Mouse (Mus musculus) embryo, embryonic 11 days (tissue): ENCODE results near the gene Olfr1418.

Experiments
- DNase-seq: peaks from one replicate; pipeline ENCODE4 v3.0.0-alpha.2; 2015

Olfr1418 gene

GRCm38 (mm10) chr19:11810003-11810758 lies 50.7 kb downstream of the Olfr1418 start:
- no peak for DNase-seq

GRCm38 (mm10) chr19:11808452-11808851 lies 52.4 kb downstream of the Olfr1418 start:
- no peak for DNase-seq

- no peak for DNase-seq
Observed at GRCm38 (mm10) chr19:11807822-11808221, 53.0 kb downstream of the Olfr1418 start.

- DNase-seq, result no peak
Observed at GRCm38 (mm10) chr19:11807251-11807650, 53.6 kb downstream of the Olfr1418 start.

GRCm38 (mm10) chr19:11804423-11804822 lies 56.4 kb downstream of the Olfr1418 start:
- DNase-seq, result no peak
